Mouse (Mus musculus) testis, postnatal 14 days (tissue): ENCODE data around the gene Hoxa7.

Experiments used
- DNase-seq: peaks from one replicate; pipeline ENCODE4 v3.0.0; 2021; ENCODE audit warnings: low spot score

Hoxa7 gene

DNA sequence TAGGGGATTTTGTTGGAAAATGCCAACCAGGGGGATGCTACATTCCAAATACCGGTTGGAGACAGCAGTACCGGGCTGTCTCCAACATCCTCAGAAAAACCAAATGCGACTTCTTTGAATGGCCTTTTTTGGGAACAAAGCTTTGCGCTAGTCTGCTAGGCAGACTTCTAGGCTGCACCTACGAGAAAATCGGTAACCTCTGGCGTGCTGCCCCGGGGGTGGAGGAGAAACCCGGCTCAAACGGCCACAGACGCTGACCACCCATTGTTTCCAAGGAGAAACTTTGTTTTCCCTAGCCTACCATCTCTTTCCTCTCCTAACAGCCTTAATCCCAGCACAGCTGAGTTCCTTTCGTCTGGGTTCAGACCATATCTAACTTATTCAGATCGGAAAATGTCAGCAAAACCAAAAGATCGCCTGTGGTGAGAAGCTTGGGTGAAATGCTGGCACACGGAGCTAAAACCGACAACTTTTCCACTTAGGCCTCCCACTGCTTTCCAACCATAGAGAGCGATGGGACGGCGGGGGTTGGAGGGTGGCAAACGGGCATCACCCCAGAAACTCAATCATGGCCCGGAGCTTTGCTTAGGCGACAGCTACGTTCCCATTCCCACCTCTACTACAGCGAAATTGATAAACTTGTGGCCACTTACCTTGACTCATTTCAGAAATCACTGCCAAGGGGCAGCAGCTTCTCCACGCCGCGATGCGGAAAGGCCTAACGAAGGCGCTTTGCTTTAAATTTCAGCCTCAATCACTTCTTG, 18.2 kb upstream of the Hoxa7 start:
- no peak for DNase-seq

DNA sequence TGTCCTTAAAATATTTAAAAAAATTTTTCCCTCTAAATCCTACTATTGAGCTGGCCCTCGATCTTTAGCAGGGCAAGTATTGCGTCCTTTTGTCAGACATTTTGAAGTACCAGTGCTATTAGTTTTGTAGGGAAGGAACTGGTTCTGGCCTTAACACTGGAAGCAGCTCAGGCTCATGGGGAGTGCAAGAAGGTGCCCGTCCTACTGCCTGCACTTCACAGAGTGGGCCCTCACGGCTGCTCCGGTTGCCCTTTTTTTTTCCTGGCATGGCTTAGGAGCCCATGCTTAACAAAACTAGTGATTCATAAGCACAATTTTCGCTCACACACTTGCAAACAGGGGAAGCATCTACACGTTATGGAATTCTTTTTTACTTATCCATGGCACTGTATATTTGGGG, 17.3 kb upstream of the Hoxa7 start:
- no peak for DNase-seq

DNA sequence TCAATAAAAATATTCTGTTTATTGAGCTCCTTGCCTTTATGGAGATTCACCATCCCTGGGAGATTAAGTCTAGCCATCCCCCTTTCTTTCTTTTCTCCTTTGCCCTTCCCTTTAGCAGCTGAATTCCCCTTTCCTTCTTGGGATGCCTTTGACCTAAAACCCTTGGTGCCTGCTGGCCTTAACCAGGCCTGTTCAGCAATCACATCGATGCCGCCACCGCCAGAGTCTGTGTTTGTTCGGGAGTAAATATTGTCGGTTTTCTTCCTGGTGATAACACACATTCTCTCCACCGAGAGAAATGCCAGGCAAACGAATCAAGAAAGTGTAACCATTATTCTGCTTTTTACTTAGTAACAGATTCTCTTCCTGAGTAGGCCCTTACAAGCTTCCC, 16.5 kb upstream of the Hoxa7 start:
- DNase-seq: no peak

DNA sequence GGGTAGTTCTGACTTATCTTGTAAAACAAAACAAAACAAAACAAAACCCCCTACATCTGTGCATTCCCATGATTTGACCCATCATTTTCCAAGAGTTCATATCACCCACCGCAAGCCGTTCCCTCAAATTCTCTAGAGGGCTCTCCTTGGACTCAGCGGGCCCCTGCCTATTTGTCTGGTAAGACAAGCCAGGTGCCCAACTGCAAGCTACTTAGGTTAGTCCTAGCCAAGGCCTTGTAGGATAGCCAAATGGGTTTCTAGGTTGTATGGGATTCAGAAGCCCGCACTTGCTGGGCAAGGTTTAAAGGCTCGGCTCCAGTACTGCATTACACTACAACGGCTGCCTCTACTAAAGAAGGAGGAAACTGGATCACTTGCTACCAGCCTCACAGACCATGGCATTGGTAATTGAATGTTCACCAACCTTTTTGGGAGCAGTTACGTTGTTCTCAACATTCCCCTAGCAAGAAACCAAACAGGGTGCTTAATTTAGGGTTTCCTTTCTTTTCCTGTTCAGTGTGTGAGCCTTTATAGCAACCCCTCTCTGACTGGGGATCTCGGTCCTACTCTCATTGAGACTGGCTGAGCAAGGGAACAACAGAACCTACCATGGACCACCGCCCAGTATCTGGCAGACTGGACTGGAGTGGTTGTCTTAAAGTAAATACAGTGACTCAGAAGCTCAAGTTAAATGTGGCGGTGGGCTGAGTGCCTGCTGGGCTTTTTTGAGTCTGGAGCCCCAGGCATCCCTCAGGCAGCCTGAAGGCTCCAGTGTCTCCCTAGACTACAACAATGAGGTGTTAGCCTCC, 15.9 kb upstream of the Hoxa7 start:
- no peak for DNase-seq

DNA sequence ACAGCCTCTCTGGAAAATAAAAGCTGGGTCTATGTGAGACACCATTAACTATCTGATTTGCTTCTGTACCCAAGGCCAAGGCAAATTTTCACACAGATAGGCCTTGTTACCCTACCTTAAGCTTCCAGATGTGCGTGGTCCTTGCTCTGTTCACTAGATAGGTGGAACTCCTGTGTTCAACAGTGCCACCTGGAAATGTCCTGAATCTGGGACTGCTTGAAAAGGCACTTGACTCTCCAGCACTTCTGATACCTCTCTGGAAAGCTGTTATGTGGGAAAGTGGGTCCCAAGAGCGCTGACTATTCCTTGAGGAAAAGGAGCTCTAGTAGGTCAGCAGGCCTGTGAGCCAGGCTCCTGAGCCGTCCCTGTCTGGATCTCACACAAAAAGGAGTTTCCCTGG, 15.2 kb upstream of the Hoxa7 start:
- DNase-seq: no peak

DNA sequence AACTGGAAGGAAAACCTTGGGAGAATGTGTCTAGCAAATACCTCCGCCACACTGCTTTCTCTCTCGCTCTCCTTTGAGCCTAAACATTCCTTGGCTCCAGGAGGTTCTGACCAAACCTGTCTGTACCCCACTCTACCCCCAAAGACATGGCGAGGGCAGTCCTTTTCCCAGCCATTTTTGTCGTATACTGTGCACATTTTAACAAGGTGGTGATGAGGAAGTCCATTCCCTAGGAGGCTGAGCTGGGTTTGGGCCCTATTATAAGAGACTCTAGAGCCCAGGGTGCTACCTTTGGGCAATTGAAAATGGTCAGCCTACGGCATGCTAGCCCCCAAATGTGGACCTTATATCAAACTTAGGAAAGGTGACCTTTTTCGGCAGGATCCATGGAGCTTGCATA, 14.2 kb upstream of the Hoxa7 start:
- DNase-seq: no peak

DNA sequence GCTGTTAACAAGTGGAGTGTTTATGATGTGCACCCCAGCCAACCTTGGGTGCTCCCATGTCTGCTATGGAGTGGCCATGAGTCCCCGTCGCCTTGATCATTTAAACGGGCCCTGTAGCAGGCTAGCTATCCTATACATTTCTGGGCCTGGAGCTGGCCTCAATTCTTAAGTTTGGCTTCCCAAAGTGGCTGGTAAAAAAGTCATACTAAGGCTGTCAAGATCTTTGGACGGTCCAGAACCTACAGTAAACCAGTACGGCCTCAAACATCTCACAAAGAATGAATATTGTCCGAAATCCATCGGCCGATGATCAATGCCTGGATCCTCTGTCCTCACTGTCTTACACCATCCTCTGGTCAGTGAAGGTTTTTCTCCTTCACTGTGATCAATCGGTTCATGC, 13.6 kb upstream of the Hoxa7 start:
- no peak for DNase-seq

DNA sequence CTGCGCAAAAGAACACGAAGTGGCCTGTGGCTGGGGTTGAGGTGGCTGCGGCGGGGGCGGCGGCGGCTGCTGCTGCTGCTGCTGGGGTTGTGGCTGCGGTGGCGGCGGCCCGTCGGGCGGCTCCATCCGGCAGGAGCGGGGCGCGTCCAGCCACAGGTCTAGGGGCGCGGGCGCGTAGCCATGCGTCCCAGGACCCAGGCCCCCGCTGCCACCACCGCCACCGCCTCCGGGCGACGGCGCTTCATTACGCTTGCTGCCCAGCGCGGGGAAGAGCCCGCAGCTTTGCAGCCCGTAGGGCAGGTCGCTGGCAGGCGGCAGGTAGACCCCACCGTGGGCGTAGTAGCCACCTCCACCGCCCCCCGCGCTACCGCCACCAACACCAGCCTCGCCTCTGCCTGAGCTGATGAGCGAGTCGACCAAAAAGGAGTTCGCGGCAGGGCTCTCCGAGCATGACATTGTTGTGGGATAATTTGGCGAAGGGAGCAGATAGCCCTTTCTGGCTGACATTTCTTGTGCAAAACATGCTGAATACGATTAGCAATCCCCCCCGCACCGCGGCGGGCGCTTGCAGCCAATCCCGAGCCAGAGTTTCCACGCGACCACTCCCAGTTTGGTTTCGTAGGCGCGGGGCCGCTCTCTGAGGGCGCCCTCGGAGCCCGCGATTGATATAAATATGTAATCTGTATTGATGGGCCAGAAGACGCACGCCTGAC, 12.9 kb upstream of the Hoxa7 start:
- no peak for DNase-seq

DNA sequence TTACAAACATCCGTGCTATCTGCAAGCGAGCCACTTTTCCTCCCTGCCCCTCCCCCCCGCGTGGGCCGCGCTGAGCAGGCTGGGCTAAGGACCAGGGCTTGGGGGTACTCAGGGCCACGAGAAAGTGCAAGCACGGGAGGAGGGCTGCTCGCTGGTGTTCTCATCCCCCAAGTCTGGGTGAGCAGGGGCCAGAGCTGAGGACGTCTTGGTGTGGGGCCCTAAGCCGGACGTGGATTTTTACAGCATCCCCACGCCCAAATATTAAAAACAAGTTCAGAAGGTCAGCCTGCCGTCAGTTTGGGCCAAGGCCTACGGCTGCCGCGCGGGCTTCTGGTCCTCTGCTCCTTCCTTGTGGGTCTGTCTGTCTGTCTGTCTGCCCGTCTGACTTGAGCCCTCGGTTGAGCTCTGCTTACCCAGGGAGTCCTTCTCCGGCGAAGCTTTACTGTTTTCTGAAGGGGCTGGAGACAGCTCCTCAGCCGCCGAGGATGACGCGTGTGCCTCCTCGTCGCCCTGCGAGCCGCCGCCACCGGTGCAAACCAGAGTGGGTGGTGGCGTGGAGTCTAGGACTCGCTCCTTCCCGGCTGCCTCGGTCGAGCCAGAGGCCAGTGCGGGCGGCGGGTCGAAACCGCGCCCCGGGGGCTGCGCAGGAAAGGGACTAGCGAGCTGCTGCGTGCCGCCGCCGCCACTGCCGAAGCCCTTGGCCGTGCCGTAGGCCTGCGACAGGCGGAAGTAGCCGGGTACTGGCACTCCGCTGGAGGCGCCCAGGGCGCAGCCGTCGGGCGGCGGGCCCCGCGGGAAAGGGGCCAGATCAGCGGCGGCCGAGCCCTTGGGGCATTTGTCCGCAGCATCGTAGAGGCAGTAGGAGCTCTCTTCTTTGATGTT, 12.1 kb upstream of the Hoxa7 start:
- no peak for DNase-seq

DNA sequence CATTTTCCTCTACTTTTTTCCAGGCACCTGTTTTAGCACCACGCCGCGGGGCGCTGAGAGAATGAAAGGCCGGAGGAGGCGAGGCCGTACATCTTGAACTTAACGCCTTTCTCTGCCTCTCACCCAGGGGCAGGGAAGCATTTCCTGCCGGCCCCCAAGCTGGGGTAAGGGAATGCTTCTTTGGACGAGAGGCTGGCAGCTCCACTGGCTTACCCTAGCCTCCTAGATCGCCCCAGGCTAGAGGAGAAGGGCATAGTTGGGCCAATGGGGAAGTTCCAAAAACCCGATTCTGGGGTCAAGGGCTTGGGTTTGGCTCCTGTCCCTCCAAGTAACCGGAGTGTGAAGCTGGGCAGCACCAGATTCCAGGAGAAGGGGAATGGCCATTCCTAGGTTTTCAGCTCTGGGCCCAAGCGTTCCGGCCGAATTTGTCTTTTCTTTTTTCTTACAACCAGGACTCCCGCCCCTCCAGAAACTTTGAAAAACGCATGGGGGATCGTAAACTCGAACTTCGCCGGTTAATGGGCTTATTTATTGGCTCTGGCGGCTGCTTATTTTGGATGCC, 11.4 kb upstream of the Hoxa7 start:
- no peak for DNase-seq

DNA sequence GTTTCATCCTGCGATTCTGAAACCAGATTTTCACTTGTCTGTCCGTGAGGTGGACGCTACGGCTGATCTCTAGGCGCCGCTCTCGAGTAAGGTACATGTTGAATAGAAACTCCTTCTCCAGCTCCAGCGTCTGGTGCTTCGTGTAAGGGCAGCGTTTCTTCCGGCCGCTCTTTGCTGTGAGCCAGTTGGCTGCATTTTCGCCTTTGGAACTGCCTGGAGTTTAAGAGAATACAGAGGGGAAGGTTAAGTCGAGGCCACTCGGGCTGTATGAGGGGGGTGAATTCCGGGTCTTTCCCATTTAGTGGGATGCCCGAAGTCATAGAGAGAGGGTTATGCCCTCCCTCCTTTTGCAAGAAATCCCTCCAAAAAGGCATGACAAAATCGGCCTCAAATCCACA, 10.9 kb upstream of the Hoxa7 start:
- DNase-seq: no peak

DNA sequence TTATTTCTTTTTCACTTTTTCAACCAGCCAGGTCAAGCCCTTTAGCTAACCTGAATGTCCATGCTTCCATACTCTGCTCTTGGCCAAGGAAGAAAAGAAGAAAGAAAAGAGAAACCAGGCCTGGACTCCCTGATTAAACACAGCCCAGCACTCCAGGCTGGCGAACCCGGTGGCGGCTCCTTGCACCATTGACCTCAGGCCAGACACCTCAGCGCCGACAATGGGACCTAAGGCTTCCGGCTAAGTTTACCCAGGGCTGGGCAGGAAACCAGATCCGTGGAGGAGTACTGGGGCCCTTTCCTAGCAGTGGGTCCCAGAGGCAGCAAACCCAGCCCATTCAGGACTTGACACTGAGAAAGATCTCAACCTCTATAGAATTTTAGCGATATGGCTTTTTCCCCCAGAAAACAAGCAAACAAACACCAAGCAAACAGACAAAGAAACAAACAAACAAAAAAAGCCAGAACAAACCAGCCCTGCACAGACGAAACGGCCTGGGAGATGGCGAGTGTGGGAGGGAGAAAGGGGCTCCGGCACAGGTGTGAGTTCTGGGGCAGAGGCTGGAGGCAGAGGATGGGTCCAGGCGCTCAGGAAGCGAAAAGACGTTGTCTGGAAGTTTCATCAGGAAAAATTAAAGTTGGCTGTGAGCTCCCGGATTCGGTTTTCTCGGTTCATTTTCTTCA, 10.4 kb upstream of the Hoxa7 start:
- DNase-seq: no peak

DNA sequence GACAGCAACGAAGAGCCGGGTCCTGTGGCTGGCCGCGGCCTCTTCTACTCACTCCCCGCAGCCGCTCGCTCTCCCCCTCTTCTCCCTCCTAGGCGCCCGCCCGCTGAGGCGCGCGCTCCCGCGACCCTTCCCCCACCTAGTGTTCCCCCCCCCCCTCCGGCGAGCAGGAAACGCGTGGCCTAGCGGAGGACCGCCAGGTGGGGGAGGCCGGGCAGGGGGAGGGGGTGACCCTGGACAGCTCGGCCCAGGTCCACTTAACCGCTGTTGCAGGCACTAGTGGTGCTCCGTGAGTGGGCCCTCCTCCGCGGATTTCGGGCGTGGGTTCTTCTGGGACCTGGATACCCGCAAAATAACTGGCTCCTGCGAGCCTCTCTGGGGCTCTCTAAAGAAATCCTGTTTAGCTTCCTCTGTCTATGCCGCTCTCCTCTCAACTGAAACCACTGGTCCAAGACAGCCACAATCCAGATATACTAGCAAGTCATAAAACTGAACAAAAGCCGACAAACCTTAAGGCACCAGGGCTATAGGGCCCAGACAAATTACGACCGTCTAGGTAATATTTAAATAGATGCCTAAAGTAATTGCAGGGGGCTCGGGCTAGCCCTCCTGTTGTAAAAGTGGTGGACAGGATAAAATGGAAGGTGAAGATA, 9.0 kb upstream of the Hoxa7 start, which contains the start of gene Hoxa9:
TSS of gene Hoxa9 (minus strand) at position 574 of the 650 bp plus-strand sequence.
- no peak for DNase-seq

DNA sequence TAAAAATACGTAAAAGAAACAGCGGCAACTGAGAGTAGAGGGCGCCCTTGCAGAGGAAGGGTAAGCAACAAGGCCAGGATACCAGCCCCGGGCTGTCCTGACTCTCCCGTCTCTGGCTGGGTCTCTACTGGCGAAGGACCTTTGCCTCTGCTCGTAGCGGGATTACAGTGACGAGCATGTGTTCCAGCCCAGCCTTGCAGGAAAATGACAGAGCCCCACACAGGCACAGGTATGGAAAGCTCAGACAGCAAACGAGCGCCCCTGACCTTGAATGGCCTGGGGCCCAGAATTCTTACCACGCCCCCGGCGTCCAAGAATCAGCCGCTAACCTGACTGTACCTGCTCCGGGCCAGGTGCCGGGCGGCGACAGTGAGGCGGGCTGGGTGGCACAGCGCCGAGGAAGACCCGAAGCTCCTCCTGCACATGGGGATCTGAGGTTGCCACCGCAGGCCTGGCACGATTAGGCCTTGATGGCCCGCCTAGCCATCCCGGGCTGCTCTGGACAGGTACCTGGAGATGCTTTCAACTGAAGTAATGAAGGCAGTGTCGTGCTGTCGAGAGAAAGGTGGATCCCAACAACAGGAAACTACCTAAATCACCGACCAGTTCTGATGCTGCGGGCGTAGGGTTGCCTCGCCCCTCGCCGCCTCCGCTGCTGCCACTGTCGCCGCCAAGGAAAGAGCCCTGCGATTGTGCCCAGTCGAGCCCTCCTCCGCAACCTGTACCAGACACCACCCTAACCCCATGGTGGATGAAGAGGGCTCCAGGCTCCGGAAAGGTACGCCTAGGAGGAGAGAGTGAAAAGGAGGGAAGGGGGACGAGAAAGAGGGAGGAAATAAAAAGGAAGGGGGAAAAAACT, 8.1 kb upstream of the Hoxa7 start:
- no peak for DNase-seq

DNA sequence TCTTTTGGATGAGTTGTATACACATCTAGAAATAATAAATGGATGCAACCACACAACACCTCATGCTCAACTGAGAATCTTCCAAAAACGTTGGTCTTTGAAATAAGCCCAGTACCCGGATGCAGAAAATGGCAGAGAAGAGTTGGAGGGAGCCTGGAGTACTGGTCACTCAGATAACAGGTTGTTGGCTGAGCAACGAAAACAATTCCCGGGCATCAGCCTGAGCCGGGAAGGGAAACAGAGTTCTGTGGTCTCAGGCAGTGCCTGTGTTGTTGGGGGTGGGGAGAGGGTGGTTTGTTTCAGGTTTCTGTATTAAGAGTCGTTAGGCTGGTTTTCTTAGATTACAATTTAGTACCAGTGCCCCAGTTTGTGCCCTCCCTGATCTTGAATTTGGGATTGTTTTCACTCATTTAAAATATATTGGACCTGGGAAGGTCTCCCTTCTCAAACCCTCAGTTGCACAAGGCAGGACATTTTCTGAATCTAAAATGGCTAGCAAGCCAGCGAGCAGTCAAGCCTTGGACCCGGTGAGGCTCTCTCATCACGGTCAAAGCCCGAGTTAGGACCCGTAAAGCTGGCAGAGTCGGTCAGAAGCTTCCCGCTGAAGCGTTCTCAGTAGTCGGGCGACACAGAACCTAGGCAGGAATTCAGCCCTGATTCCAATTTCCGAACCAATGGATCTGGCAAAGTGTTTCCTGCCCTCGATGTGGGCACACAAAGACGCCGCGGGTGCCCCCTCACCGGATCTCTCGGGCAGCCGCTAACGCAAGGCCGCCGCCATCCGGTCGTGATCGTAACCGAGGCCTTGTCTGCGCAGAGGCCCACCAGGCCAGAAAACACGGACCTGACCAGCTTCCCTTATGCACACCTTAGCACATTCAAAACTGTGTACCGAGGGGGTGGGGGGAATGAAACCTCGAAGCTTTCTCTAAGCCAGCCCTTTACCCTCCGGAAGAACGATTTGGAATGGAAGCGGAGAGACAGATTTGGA, 7.1 kb upstream of the Hoxa7 start:
- no peak for DNase-seq

DNA sequence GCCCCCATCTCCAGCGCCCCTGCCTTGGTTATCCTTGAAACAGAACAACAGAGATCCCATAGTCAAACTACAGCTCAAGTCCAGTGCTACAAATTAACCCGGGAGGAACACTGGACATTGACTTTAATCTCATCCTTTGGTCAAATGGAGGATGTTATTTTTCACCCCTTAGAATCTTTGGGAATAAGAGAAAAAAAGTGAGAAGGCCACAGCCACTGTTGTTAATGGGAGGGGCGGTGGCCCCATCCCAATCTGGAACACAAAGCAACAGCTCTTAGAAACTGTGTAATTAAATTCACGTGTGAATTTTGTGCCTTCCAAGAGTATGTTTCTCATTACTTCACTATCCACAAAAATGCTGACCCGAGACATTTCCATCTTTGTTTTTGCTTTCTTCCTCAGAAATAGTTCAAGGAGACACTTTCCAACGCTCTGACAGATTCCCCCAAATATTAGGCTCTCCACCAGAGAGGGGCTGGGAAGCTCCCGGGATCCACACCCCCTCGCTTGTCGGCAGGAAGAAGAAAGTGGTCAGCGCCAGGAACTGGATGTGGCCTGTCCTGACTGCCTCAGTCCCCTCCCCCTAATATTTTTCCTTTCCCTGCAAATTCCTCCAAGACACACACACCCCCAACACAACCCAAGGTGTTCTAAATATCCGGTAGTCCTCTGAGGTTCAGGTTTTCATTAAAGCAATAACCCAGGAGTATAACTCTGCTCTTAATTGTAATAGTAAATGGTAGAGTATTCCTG, 6.0 kb upstream of the Hoxa7 start:
- DNase-seq: no peak

DNA sequence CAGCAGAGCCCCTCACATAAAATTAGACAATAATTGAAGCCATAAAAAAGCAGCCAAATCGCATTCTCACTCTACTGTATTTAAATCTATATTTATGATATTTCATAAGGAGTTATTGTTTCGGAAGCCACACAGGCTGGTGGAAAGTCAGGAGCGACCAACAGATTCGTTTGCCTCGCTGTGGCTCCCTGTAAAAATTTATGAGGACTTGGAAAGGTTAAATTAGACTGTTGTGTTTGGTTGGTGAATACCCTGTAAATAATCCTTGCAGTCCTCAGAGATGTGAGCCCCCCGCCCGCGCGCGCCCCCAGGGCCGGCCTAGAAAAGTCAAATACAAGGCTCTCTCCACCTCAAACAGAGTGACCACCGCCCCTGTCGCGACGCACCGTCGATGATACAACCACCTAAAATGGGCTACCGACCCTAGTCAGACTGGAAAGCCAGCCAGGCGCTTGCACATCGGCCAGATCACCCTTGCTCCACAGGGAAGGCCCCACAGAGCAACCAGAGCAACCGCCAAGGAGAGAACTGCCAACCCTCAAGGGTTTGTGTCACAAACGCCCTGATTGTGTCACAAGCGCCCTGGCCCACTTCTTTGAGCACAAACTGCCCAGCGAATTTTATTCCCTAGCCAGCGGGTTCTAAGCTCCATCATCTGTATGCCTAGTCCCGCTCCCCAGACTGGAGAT, 5.1 kb upstream of the Hoxa7 start:
- no peak for DNase-seq
